Mouse (Mus musculus) heart, postnatal 4 days (tissue): ENCODE data around the gene Enpp6. TPM values are rescaled to one million over a fixed set of nuclear protein-coding genes. Genes with fewer than 3 reads are reported as not detected.

Experiments
- DNase-seq: peaks from one replicate; pipeline ENCODE4 v3.0.0; 2021
- total RNA-seq, 2 experiments: library from RNA; stranded (reverse); gene quantifications; 2 replicates each; pipeline ENCODE4 v1.2.3; 2021

Enpp6 gene
- 10 to 100 TPM in 1 of 2 experiments, 1 to 10 TPM in 1; 9.7 to 11.2 TPM for total RNA-seq

DNA sequence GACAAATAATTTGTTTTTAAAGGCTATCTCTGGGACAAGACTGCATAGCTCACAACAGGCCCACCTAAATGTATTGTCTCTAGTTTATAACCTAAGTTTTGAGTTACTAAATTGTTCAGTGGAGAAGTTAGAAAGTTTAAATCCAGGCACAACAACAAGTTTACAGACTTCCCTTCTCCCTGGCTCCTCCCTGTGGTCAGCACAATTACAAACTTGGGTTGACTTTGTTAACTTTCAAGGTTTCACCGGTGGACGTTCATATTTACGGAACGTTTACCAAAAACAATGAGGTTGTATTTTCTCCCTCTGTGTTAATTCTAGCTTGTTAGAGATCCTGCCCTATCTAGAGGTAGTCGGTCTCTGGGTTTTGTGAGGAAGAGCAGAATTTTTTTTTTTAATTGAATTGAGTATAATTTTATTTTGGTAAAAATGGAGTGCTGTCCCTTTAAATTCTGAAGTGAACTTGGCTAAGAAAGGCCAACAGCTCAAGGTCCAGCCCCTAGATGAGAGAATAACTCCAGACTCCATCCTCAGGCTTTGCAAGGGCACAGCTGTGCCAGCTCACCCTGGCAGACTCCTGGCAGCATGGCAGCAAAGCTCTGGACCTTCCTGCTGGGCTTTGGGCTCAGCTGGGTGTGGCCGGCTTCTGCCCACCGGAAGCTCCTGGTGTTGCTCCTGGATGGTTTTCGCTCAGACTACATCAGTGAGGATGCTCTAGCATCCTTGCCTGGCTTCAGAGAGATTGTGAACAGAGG is at the start of gene Enpp6:
Gene Enpp6, plus strand, starts transcription at position 502 of the 755 bp plus-strand sequence.
- no peak for DNase-seq

DNA sequence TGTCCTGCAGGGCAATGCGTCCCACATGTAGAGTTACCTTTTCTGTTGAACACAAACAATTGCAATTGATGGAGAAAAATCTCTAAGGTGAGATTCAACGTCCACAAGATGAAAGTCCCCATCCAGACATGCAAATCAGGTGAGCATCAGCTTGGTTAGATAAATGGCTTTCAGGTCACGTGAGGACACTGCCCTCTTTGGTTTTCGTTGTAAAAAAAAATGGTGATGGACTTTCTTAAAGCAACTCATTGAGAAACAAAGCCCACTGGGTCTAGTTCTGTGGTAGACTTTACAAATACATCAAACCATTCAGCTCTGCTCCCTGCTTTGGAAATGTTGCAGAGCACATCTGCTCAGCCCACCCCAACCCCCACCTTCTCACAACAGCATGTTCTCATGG is 48.5 kb upstream of the Enpp6 start:
- no peak for DNase-seq

DNA sequence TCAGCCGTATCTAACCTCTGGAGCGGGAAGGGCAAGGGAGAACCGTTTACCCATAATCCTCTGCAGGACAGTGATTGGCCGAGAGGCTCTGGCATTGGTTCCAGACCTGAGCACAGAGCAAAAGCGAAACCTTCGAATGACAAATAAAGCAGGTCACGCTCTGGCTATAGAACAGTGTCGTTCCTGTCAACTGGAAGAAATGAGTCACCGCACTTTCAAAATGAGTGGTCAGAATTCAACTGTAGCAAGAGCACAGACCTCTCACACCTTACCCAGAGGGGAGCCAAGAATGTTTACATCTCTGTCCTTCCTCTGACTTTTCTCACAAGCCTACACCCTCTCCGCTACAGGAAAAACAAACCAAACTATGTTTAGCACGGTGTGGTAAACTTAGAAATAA is 45.4 kb upstream of the Enpp6 start:
- DNase-seq = peak; percentile 68

DNA sequence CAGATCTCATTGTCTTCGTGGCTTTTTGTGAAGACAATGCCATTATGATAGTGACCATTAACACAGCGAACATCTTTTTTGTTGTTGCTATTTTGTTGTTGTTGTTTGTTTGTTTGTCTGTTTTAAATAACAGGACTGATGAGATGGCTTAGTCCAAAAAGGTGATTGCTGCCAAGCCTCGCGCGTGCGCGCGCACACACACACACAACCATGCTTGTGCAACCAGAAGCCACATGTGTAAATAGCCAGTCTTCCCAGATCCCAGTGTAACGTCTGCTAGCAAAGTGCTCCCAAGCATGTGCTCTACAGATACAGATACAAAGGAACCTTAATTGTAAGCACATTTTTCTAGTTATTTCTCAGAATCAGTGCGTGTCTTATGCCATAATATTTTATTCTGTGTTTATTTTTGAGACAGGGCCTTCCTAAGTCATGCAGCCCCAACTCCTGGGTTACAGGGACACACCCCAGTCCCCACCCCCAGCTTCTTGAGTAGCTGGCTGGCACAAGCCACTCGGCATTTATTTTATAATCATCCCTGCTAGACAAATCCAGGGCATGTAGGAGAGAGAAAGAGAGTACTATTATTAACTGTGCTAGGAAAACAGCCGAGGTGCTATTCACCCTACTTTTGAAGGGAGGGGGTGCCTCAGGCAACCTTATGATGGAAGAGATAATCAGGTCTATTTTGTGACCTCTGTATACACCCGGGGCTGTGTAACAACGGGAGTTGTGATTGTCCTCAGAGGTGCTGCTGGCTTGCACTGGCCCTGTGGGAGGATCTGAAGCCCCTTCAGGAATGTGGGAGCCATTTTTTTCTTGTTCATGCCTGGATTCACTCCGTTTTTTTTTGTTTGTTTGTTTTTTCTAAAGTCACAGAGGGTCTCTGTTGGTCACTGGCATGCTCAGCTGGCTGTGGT is 44.7 kb upstream of the Enpp6 start:
- no peak for DNase-seq

DNA sequence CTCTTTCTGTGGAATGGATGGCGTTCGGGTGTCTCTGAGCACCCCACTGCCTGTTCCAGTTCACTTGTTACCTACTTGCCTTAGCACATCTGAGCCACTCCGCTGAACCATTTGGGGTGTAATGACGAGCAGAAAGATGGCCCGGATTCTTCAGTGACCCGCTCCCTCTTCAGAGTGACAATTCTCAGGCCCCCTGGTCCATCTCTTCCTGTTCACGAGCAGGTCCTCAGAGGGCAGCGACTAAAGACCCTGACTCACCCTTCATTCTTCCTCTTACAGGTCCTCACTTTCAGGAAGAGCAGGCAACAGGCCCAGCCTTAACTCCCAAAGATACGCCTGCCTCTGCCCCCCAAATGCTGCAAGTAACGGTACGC is 44.0 kb upstream of the Enpp6 start:
- no peak for DNase-seq

DNA sequence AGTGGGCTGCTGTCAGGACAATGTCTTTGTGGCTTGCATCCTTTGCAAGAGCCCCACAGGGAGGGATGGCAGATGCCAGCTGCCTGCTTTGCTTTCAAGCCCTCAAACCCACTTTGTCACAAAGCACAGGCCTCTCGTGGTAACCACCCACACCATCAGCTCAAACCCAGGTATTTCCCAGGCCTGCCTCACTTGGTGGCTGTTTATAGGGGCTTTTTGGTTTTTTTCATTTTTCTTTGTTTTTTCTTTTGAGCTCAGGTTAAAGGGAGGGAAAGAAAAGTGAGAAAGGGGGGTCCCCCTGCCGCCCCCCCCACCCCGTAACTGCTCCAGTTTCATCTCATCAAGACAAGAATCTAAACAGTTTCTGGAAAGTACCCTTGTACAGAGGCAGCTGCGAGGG is 43.4 kb upstream of the Enpp6 start:
- DNase-seq = no peak

DNA sequence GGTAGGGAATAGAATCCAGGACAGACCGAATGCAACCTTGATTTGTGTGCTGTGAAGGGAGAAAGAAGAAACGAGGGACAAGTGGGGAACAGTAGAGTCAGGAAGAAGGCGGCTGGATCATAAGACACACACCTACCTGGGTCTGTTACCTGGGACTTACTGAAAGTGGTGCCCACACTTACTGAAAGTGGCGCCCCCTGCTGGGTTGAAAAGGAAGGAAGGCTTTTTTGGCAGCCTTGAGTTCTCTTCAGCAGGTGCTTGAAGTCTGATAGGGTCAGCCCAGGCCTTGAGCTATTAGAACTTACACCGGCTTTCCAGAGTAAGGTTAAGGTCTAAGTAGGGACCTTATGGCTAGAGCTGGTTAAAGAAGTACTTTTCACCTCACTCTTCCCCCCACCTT is 40.5 kb upstream of the Enpp6 start:
- no peak for DNase-seq

DNA sequence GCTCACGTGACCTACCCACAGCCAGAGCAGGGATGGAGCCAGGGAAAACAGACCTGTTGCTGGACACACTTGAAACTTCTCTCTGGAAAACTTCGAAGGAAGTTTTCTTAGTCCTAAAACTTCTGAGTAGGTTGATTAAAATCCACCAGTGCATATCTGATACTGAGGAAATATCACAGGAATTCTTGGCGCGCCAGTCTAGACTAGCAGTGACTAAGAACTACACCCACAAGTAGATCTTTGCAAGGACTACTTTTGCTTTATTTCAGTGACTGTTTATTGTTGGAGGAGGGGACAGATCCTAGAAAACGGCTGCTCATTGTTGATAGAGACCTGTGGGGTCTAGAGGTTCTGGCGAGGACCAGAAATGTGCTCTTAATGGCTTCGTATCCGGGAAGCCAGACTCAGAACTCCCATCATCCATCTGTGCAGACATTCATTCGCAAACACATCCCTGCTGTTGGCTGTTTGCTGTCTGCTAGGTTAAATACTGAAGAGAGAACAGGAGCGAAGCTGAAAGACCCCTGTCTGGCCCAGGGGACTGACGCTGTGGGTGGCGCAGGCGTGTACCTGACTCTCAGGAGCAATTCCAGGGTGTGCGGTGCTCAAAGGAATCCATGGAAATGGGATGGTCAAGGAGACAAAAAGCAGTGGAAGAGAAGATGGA is 38.5 kb upstream of the Enpp6 start:
- DNase-seq = no peak

DNA sequence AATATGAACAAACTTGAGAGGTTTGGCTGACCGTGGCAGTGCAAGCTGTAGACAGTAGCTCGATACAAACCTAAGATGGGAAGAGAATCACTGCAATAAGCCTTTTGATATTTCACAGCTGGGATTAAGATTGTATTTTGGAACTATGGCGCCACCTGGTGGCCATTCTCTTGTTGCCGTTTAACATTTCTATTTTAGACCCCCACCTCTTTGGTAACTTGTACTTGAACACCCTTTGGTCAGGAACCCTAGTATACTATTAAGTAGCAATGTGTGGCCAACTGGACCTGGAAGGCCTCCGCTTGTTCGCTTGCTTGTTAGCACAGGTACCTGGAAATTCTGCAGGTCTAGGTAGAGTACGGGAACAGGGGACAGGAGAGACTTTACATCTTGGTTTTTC is 33.2 kb upstream of the Enpp6 start:
- DNase-seq = peak; percentile 84

DNA sequence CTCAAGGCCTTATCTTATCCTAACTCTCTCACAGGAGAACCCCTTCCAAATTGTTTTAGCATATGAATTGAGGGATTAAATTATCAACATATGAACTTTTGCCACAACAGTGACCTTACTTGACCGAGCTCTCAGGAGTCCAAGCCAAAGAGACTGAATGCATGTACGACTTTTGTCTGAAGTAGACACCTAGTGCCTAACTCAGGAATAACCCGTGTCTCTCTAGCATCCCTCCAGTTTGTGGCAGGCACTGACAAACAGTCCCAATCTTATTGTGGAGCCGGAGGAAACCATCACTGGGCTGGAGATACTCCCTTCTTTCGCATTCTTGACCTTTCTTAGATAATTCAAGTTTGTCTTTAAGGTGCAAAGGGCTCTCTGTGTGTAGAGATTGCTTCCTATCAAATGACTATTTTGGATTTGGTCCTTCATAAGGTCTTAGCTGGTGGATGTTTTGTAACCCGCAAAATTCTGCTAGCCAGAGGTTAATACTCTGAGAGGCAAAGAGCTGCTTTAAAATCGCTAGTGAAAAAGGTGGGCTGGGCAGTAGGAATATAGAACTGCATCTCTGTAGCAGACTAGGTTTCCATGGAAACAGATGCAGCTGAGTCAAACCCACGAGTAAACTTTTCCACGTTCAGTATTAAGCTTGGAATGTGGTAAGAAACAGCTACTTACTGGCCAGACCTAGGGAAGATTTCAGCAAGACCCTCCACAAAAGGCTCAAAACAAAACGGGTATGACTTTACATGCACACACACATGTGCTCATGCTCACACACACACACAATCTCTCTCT is 23.9 kb upstream of the Enpp6 start:
- no peak for DNase-seq

DNA sequence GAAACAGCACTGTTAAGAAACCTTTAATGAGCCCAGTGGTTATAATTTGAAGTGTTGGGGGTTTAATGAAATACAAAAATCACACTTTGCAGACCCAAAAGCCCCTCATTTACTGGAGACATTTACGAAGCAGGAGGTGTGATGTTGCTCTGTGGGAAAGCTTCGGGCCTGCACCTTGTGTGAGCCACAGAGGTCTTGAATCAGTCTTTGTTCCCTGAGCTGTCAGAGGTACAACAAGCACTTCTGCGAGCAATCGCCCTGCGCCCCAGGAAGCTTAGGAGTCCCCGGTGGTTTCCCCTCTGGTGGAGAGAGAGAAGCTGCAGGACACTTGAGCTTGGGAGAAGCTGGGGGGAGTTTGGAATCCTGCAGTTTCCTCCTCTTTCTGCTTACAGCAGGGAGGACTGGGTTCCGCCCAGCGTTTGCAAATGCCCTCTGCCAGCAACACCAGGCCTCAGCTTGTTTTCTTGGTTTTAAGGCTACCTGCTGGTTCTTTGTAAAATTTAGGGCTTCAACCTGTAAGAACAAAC is 23.0 kb upstream of the Enpp6 start:
- DNase-seq = no peak

DNA sequence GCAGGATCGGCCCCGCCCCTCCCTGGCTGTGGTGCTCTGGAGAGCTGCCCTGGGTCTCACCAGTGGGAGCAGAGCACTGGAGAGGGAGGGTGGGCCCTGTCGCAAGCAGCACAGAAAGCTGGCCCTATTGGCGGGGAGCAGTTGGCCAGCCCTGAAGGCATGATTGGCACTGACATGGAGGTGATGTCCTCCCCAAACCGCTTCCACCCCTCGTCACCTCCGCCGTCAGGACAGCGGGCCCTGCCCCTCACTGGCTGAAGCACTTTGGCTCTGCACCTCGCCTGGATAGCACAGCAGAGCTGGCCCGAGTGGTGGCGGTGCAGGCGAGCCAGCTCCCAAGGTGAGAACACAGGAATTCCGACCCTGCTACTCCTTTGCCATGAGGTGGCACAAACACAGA is 20.9 kb upstream of the Enpp6 start:
- no peak for DNase-seq

DNA sequence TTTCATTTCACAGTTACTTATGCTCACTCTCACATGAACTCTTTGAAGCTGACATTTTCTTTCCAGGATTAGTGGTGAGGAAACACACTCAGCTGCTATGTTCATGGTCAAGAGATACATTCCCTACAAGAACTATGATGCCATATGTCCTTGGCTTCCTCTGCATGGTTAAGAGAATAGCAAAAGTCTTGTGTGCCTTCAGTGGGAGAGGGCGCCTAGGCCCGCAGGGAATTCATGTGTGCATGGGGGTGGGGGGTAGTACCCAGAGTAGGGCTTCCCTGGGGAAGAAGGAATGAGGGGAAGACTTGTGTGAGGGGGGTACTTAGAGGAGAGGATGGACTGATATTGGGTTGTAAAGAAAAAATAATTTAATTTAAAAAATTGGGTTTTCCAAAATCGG is 18.0 kb upstream of the Enpp6 start:
- no peak for DNase-seq

DNA sequence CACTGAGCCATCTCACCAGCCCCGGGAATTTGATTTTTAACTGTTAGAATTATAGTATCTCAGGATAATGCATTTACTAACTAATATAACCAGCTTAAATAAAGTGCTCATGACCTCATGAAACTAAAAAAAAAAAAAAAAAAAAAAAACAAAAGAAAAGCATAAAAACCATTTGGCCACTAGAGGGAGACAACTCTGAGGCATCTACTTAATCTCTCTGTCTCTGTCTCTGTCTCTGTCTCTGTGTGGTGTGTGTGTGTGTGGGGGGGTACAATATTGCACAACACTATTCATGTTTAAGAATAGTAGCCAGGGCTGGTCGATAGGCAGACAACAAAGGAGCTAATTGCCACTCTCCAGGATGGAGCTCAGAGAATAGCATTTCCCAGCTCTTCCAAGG is 17.3 kb upstream of the Enpp6 start:
- DNase-seq = no peak

DNA sequence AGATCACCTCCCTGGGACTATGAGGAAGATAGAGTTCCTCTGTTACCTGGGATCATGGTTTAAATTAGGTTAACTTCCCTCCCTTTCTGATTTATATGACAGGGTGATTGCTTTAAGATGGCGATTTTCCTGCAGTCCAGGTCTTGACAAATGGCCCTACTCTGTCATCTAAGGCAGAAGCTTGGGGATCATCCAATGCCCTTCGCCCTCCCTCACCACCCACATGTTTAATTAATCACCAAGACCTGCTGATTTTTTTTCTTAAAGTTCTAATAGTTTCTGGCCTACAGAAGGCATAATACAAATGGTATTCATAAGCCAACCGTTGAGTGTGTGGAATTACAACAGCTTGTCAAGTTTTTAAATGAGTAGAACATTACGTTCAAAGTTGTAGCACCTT is 9.3 kb upstream of the Enpp6 start:
- no peak for DNase-seq

DNA sequence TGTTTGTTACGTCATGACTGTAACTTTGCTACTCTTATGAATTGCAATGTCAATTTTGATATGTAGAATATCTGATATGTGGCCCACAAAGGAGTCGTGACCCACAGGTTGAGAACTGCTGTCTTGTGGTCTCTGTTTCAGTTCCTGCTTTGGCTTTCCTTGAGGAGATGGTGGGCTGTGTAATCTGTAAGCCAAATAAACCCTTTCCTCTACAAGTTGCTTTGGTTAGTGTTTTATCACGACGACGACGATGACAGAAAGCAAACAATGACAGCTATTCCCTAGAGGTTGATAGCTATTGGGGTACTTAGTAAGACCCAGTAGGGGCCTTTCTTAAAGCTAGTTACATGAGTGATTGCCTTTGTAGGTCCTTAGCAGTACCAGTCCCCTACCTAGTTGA is 4.5 kb upstream of the Enpp6 start:
- DNase-seq = no peak

DNA sequence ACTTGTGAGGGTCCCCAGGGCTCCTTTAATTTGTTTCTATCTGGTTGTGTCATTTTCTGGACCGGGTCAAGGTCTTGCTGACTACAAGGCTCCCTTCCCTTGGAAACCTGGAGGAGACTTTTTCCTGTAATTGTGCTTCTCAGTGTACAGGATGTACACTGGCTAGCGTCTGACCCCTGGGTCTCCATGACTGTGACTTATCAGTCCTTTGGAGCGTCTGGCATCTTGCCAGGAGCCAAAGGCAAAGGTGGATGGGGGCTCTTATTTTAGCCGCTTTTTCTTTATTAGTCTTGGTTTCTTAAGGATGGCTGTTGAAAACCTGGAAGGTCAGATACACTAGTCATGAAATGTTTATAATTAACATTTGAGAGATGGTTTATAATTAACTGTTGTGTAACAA is 3.9 kb upstream of the Enpp6 start:
- DNase-seq = peak; percentile 64

DNA sequence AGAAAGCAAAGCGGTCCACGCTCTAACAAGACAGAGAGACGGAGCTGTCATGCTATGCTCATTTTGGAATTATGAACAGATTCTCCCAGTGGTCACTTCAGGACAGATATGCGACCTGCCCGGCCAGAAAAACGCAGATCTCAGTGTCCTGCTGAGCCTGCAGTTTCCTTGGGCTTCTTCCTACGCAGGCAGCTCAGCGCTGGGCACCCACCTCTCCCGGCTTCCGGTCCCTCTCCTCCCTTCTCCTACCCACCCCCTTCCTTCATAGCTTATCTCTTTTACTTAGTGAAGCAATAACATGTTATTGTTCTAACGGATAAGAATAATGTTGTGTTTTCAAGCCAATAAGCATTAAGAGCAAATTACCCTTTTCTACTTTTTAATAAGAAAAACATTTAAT is 2.0 kb upstream of the Enpp6 start:
- no peak for DNase-seq

DNA sequence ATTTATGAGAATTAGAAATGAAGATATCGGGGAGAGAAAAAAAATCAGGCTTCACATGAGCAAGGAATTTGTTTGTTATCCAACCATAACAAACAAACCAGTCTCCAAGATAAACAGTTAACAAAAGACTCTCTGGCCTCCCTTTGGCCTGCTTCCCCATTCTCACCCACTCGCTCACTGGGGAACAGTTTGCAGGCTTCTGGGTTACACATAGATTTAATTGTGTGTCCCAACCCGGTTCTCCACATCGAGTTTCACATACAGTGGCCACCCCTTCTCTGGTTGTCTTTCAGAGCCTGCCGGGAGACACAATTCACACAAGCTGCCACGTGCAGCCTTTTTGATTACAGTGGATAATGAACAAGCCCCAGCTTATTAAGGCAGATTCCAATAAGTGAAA is 1.7 kb downstream of the Enpp6 start:
- no peak for DNase-seq

DNA sequence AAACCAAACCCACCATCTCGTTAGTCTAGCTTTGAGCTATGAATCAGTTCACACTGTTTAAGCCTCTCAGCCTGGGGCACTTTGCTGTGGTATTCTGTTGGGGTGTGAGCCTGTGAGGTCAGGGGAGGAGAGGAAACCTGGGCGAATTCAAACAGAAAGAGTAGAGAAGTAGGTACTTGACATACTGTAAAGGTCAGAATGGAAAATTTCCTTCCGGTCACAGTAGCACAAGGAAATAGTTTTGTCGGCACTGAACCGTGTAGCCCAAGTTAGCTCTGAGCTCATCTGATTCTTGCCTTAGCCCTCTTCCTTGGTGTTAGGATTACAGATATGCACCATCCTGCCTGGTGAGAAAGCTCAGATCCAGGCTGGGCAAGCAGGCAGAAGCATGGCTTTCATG is 4.4 kb downstream of the Enpp6 start:
- DNase-seq = no peak

DNA sequence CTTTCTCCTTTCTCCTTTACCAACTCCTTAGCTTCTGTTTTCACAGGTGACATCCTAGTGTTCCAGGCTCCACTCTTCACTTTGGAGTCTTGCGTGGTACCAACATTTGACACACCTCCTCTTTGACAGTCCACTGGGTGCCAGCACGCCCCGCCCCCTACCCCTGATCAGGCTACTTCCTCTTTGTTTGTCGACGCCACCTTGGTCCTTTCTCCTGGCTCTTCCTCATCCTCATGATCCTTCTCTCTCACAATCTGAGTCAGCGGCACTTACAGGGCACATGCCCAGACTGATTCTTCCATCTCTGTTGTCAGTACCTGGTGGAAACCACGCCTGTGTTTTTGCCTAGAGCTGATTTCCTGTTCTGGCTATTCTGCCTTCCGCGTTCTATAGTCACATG is 5.9 kb downstream of the Enpp6 start:
- no peak for DNase-seq

DNA sequence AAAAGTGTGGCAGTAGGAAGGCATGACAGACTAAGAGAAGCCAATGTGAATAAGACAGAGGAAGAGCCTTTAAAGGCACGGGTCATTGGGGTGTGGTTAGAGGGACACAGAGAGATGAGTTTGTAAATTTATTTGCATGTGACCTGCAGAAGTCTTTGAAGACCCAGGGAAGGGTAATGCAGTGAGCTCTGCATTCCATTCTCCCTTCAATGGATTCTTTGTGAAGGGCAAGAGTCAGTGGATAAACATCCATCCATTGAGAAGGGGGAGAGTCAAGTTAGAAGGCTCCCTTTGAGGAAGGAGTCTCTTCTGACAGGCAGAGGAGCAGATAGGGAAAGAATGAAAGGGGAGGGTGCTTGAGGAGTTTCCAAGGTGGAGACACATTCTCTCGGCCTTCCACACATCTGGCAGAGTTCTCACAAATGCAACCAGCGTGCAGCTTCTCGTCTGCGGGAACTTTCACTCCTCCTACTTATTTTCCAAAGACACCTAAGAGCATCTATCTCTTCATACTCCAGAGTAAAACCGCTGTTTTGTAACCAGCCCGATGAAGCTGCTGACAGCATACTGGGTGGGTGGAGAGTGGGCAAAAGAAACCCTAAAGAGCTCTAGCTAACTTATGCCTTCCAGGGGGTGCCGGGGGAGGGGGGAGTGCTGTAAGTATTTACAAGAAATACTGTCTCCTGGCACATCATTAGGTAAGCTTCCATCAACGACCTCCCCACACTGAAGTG is 9.4 kb downstream of the Enpp6 start:
- no peak for DNase-seq
